Mouse (Mus musculus): ENCODE data around the gene Olfr774.
"Not testable (repeated sequence)": the region's sequence is repeated elsewhere in the genome, so short reads cannot be mapped to it uniquely, and the experiment has no call there.

Gene Olfr774

GRCm38 (mm10) chr10:129235904-129236303 is at the start of gene Olfr774:
Olfr774 (plus strand) TSS chr10:129236204.
- H3K4me1 ChIP-seq (replicated peaks; ENCODE audit: low read depth, low read length), result no peaks in the 10 kb centered on the region
- TF ChIP-seq POU5F1 (IDR thresholded peaks at IDR 0.05; ENCODE audit: borderline replicate concordance, low read length) (no peak), CTCF (conservative IDR thresholded peaks at IDR 0.05; ENCODE audit: low read length) (no peak), NANOG (IDR thresholded peaks at IDR 0.05; ENCODE audit: borderline replicate concordance, low read length) (no peak)
- peaks cover 10% of the 10 kb centered on the region; the same call in 1 of the 2 replicates for H3K9me3 ChIP-seq (ENCODE audit: low read length)
- no peak within 1 kb of the TSS for H3K4me3 ChIP-seq (replicated peaks; ENCODE audit: low read length)
- no peaks in the 10 kb centered on the region for H3K36me3 ChIP-seq (ENCODE audit: insufficient read depth, low read length)
- H3K27me3 ChIP-seq (ENCODE audit: insufficient read depth, low read length), result no peaks in the 10 kb centered on the region

- H3K9me3 ChIP-seq (ENCODE audit: low read length); H3K36me3 ChIP-seq (ENCODE audit: insufficient read depth, low read length); H3K4me3 ChIP-seq (replicated peaks; ENCODE audit: low read length); H3K4me1 ChIP-seq (replicated peaks; ENCODE audit: low read depth, low read length); H3K27me3 ChIP-seq (ENCODE audit: insufficient read depth, low read length): not testable (repeated sequence)
These were observed 48.7 kb upstream of the Olfr774 start, which contains the start of gene Olfr773 for GRCm38 (mm10) chr10:129187319-129187718. Olfr773 (minus strand) TSS chr10:129187419.

- Histone ChIP-seq H3K4me3 (replicated peaks; ENCODE audit: low read length) (no peak overlapping the region), H3K36me3 (ENCODE audit: insufficient read depth, low read length) (no peaks in the 10 kb centered on the region), H3K27me3 (ENCODE audit: insufficient read depth, low read length) (no peaks in the 10 kb centered on the region), H3K4me1 (replicated peaks; ENCODE audit: low read depth, low read length) (no peaks in the 10 kb centered on the region), H3K9me3 (ENCODE audit: low read length) (peaks cover 10% of the 10 kb centered on the region; the same call in 1 of the 2 replicates)
- TF ChIP-seq POU5F1 (IDR thresholded peaks at IDR 0.05; ENCODE audit: borderline replicate concordance, low read length) (no peak), NANOG (IDR thresholded peaks at IDR 0.05; ENCODE audit: borderline replicate concordance, low read length) (no peak), CTCF (conservative IDR thresholded peaks at IDR 0.05; ENCODE audit: low read length) (no peak)
These were observed 5.3 kb upstream of the Olfr774 start for GRCm38 (mm10) chr10:129230737-129231136.

- H3K4me3 ChIP-seq (replicated peaks; ENCODE audit: low read length), result no peak within 1 kb of the TSS
- no peaks in the 10 kb centered on the region for H3K27me3 ChIP-seq (ENCODE audit: insufficient read depth, low read length)
- no peak for TF ChIP-seq POU5F1 (IDR thresholded peaks at IDR 0.05; ENCODE audit: borderline replicate concordance, low read length)
- TF ChIP-seq CTCF (conservative IDR thresholded peaks at IDR 0.05; ENCODE audit: low read length), result no peak
- TF ChIP-seq NANOG (IDR thresholded peaks at IDR 0.05; ENCODE audit: borderline replicate concordance, low read length), result no peak
- no peaks in the 10 kb centered on the region for H3K9me3 ChIP-seq (ENCODE audit: low read length)
- H3K4me1 ChIP-seq (replicated peaks; ENCODE audit: low read depth, low read length), result no peaks in the 10 kb centered on the region
- no peaks in the 10 kb centered on the region for H3K36me3 ChIP-seq (ENCODE audit: insufficient read depth, low read length)
These were observed 12.1 kb downstream of the Olfr774 start, which contains the start of gene Olfr775 for GRCm38 (mm10) chr10:129248112-129248511. Olfr775 (plus strand) TSS chr10:129248412.

- H3K36me3 ChIP-seq (ENCODE audit: insufficient read depth, low read length), result no peaks in the 10 kb centered on the region
- no peaks in the 10 kb centered on the region for H3K9me3 ChIP-seq (ENCODE audit: low read length)
- H3K27me3 ChIP-seq (ENCODE audit: insufficient read depth, low read length), result no peaks in the 10 kb centered on the region
- no peaks in the 10 kb centered on the region for H3K4me1 ChIP-seq (replicated peaks; ENCODE audit: low read depth, low read length)
- no peak for TF ChIP-seq POU5F1 (IDR thresholded peaks at IDR 0.05; ENCODE audit: borderline replicate concordance, low read length)
- TF ChIP-seq CTCF (conservative IDR thresholded peaks at IDR 0.05; ENCODE audit: low read length), result no peak
- no peak for TF ChIP-seq NANOG (IDR thresholded peaks at IDR 0.05; ENCODE audit: borderline replicate concordance, low read length)
- H3K4me3 ChIP-seq (replicated peaks; ENCODE audit: low read length), result no peak within 1 kb of the TSS
These were observed 22.8 kb downstream of the Olfr774 start, which contains the start of gene Olfr776 for GRCm38 (mm10) chr10:129258827-129259226. Olfr776 (plus strand) TSS chr10:129259127.

- Histone ChIP-seq H3K4me3 (replicated peaks; ENCODE audit: low read length) (no peak within 1 kb of the TSS), H3K27me3 (ENCODE audit: insufficient read depth, low read length) (no peaks in the 10 kb centered on the region), H3K36me3 (ENCODE audit: insufficient read depth, low read length) (no peaks in the 10 kb centered on the region), H3K9me3 (ENCODE audit: low read length) (no peaks in the 10 kb centered on the region), H3K4me1 (replicated peaks; ENCODE audit: low read depth, low read length) (no peaks in the 10 kb centered on the region)
- no peak for TF ChIP-seq NANOG (IDR thresholded peaks at IDR 0.05; ENCODE audit: borderline replicate concordance, low read length)
- no peak for TF ChIP-seq CTCF (conservative IDR thresholded peaks at IDR 0.05; ENCODE audit: low read length)
- no peak for TF ChIP-seq POU5F1 (IDR thresholded peaks at IDR 0.05; ENCODE audit: borderline replicate concordance, low read length)
These were observed 35.1 kb downstream of the Olfr774 start, which contains the start of gene Olfr777 for GRCm38 (mm10) chr10:129271081-129271535. Olfr777 (minus strand) TSS chr10:129271485.
